In genomic region chr12:98690230-98690629, GRCm38 (mm10) we compare ENCODE assay signal across 16 mouse cellular contexts.
"Had no signal": no experiment of that assay in that cellular context is flagged by ENCODE, and none has a peak within 500 bp of the region (broad histone marks: within the 10 kb centered on the region; RNA-seq: fewer than 3 reads in every experiment).

No protein-coding gene starts in this region.

- H3K4me3 ChIP-seq: neural tube, embryonic 13.5 days; neural tube, embryonic 15.5 days; stomach, embryonic 15.5 days had no signal

- H3K27me3 ChIP-seq: neural tube, embryonic 13.5 days; neural tube, embryonic 15.5 days; stomach, embryonic 15.5 days had no signal

- DNase-seq: retina, postnatal 1 day; right cerebral cortex, adult 18-20 months; right cerebral cortex, postnatal 14 days; right cerebral cortex, postnatal 25 days; right cerebral cortex, postnatal 4 days; spleen, adult 18-20 months; thymus, adult 18-20 months; thymus, adult 2 months; thymus, postnatal 14 days; thymus, postnatal 25 days; thymus, postnatal 36 days; thymus, postnatal 4 days had no signal

- H3K9ac ChIP-seq: neural tube, embryonic 13.5 days; neural tube, embryonic 15.5 days; stomach, embryonic 15.5 days had no signal

- H3K9me3 ChIP-seq: neural tube, embryonic 13.5 days; neural tube, embryonic 15.5 days; stomach, embryonic 15.5 days had no signal

- H3K4me1 ChIP-seq: neural tube, embryonic 13.5 days; neural tube, embryonic 15.5 days; stomach, embryonic 15.5 days had no signal

- H3K27ac ChIP-seq: neural tube, embryonic 13.5 days; neural tube, embryonic 15.5 days; stomach, embryonic 15.5 days; stomach, postnatal 0 days had no signal

- H3K4me2 ChIP-seq: neural tube, embryonic 13.5 days; neural tube, embryonic 15.5 days; stomach, embryonic 15.5 days had no signal
